In genomic region chr9:31291978-31292377, GRCm38 (mm10) we compare ENCODE assay signal across 18 mouse cellular contexts.
"Had no signal": no experiment of that assay in that cellular context is flagged by ENCODE, and none has a peak within 500 bp of the region (broad histone marks: within the 10 kb centered on the region; RNA-seq: fewer than 3 reads in every experiment).

No protein-coding gene starts in this region.

- H3K27me3 ChIP-seq: kidney, embryonic 15.5 days; midbrain, embryonic 13.5 days; neural tube, embryonic 13.5 days had no signal

- H3K4me3 ChIP-seq: kidney, embryonic 15.5 days; midbrain, embryonic 10.5 days; midbrain, embryonic 13.5 days; myocyte; neural tube, embryonic 13.5 days had no signal

- ATAC-seq: intestine, postnatal 0 days; lung, postnatal 0 days; midbrain, embryonic 13.5 days; midbrain, embryonic 16.5 days had no signal

- H3K9ac ChIP-seq: kidney, embryonic 15.5 days; liver, embryonic 14.5 days; lung, embryonic 14.5 days; midbrain, embryonic 13.5 days; neural tube, embryonic 13.5 days had no signal

- H3K9me3 ChIP-seq: kidney, embryonic 15.5 days; midbrain, embryonic 10.5 days; midbrain, embryonic 13.5 days; neural tube, embryonic 13.5 days had no signal

- DNase-seq: kidney, adult 8-10 months; kidney, postnatal 25 days; left cerebral cortex, postnatal 4 days; lung, embryonic 14.5 days; retina, postnatal 1 day; right cerebral cortex, postnatal 25 days; thymus, adult 18-20 months; thymus, postnatal 36 days had no signal

- H3K4me2 ChIP-seq: kidney, embryonic 15.5 days; lung, embryonic 14.5 days; midbrain, embryonic 13.5 days; neural tube, embryonic 13.5 days had no signal

- H3K4me1 ChIP-seq: midbrain, embryonic 10.5 days had no signal

- H3K27ac ChIP-seq: kidney, embryonic 15.5 days; liver, embryonic 14.5 days; macrophage; midbrain, embryonic 10.5 days; midbrain, embryonic 13.5 days; neural tube, embryonic 13.5 days had no signal

- H3K36me3 ChIP-seq: kidney, embryonic 15.5 days; midbrain, embryonic 13.5 days; neural tube, embryonic 13.5 days had no signal
